Mouse (Mus musculus) ovary, adult 2 months (tissue): Measurements from ENCODE around the gene Skap2. TPM values are rescaled to one million over a fixed set of nuclear protein-coding genes. Genes with fewer than 3 reads are reported as not detected.

ENCODE experiments used
- polyA plus RNA-seq: library from polyadenylated mRNA; depleted of rRNA; stranded (reverse); fragments of >200 nt; gene quantifications from 2 replicates; pipeline ENCODE4 v1.2.3, GENCODE M21; 2012; rRNA removed

Skap2 gene
- 2.7 and 4.4 TPM in 2 replicates for polyA plus RNA-seq

DNA sequence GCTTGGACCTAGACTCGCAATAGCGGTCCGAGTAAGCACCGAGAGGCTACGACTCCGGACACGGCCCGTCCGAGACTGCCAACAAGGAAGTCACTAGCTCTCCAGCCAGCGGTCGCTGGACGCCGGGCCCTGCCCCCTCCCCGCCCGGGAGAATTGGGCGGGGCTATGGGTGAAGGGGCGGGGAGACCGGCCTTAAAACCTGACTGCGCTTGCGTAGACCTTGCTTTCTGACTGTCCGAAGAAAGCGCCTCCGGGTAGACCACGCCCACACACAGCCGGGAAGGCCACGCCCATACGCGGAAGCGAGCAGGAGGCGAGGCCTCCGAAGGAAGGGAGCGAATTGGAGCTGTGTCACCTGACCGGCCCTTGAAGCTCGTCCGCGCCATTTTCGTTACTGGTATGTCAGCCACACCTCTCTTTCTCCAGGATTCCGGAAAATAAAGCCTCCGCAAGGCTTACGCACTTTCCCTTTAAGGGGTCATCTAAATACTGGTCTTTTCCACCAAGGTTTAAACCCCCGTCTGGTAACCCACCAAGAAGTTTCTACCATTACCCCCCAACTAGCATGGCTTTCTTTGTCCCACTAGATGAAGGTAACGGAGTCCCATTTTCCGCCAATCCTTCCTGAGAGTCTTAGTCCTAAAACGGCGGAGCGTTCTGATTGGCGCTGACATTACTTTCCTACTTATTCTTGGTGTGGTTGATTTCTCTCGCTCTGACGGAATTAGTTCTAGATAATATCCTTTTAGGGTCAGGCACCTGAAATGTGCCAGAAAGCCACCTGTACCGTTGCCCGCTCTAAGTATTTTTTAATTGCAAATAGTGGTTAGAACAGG lies at the start of gene Skap2:
Skap2 (minus strand) TSS at position 141 of the 836 bp plus-strand sequence.

Other genes with a start within 250 kb of the Skap2 start
- gene Hoxa1, start 145.8 kb upstream of the Skap2 start, polyA plus RNA-seq = 0.35 and 0.45 TPM in 2 replicates
- gene Hoxa2, start 152.3 kb upstream of the Skap2 start, polyA plus RNA-seq = 1.7 and 1.8 TPM in 2 replicates
- gene 5730596B20Rik, start 164.9 kb upstream of the Skap2 start, polyA plus RNA-seq = 0.05 TPM in 1 of 2 replicates, not detected in the other
- gene Hoxa4, start 179.2 kb upstream of the Skap2 start, polyA plus RNA-seq = 1.6 and 2.2 TPM in 2 replicates
- gene Hoxa5, start 192.0 kb upstream of the Skap2 start, polyA plus RNA-seq = 17.8 and 22.4 TPM in 2 replicates
- gene Hoxa6, start 196.2 kb upstream of the Skap2 start, polyA plus RNA-seq = 7.2 and 7.6 TPM in 2 replicates
- 9.8 and 12.6 TPM in 2 replicates for gene Hoxa3, start 200.8 kb upstream of the Skap2 start, polyA plus RNA-seq
- 7.2 and 8.5 TPM in 2 replicates for gene Gm28308, start 200.8 kb upstream of the Skap2 start, polyA plus RNA-seq
- 8.0 and 10.8 TPM in 2 replicates for gene Hoxa7, start 209.3 kb upstream of the Skap2 start, polyA plus RNA-seq
- gene Hoxa9, start 218.5 kb upstream of the Skap2 start, polyA plus RNA-seq = 43.7 and 45.9 TPM in 2 replicates
- 14.6 and 23.1 TPM in 2 replicates for gene Hoxa10, start 228.3 kb upstream of the Skap2 start, polyA plus RNA-seq
- 5.8 and 5.9 TPM in 2 replicates for gene Hoxa11, start 233.3 kb upstream of the Skap2 start, polyA plus RNA-seq
- gene Hoxa13, start 248.3 kb upstream of the Skap2 start, polyA plus RNA-seq = not detected in 2 replicates